Mouse (Mus musculus): ENCODE results near the gene Ablim2.
A peak's percentile ranks its signal among the peaks of the same experiment; 100 is the strongest.

Ablim2 gene

GRCm38 (mm10) chr5:35815051-35815450 is 57.4 kb downstream of the Ablim2 start:
- no peak for DNase-seq

GRCm38 (mm10) chr5:35817266-35817665 is 59.6 kb downstream of the Ablim2 start:
- no peak for DNase-seq

- no peak for DNase-seq
Measured at GRCm38 (mm10) chr5:35817882-35818281, 60.2 kb downstream of the Ablim2 start.

GRCm38 (mm10) chr5:35822721-35823120 is 65.0 kb downstream of the Ablim2 start:
- DNase-seq, result no peak

- DNase-seq, result no peak
Measured at GRCm38 (mm10) chr5:35826465-35826864, 68.8 kb downstream of the Ablim2 start.

- DNase-seq, result no peak
Measured at GRCm38 (mm10) chr5:35827075-35827474, 69.4 kb downstream of the Ablim2 start.

GRCm38 (mm10) chr5:35827856-35828255 is 70.2 kb downstream of the Ablim2 start:
- DNase-seq, result no peak

- no peak for DNase-seq
Measured at GRCm38 (mm10) chr5:35830101-35830500, 72.4 kb downstream of the Ablim2 start.

GRCm38 (mm10) chr5:35833881-35834280 is 76.2 kb downstream of the Ablim2 start:
- DNase-seq, result no peak

- no peak for DNase-seq
Measured at GRCm38 (mm10) chr5:35836992-35837391, 79.3 kb downstream of the Ablim2 start.

- no peak for DNase-seq
Measured at GRCm38 (mm10) chr5:35839262-35839661, 81.6 kb downstream of the Ablim2 start.

GRCm38 (mm10) chr5:35851485-35851884 is 93.8 kb downstream of the Ablim2 start:
- no peak for DNase-seq

GRCm38 (mm10) chr5:35853463-35853862 is 95.8 kb downstream of the Ablim2 start:
- DNase-seq, result no peak

- DNase-seq, result no peak
Measured at GRCm38 (mm10) chr5:35856245-35856644, 98.6 kb downstream of the Ablim2 start.

GRCm38 (mm10) chr5:35858069-35858468 is 100.4 kb downstream of the Ablim2 start:
- peak in 1 of 2 experiments; percentile 56 for DNase-seq

- no peak for DNase-seq
Measured at GRCm38 (mm10) chr5:35861456-35861855, 103.8 kb downstream of the Ablim2 start.

- DNase-seq, result no peak
Measured at GRCm38 (mm10) chr5:35869973-35870372, 112.3 kb downstream of the Ablim2 start.

GRCm38 (mm10) chr5:35870408-35871012 is 112.8 kb downstream of the Ablim2 start:
- DNase-seq, result peak; percentile 67 to 81

GRCm38 (mm10) chr5:35873382-35873781 is 115.7 kb downstream of the Ablim2 start:
- no peak for DNase-seq

GRCm38 (mm10) chr5:35876236-35876635 is 118.6 kb downstream of the Ablim2 start:
- DNase-seq, result no peak

- DNase-seq, result no peak
Measured at GRCm38 (mm10) chr5:35879199-35879598, 121.5 kb downstream of the Ablim2 start.

- DNase-seq, result peak; percentile 77 to 80
Measured at GRCm38 (mm10) chr5:35882391-35882790, 124.7 kb downstream of the Ablim2 start.

- peak in 1 of 2 experiments; percentile 63 for DNase-seq
Measured at GRCm38 (mm10) chr5:35884262-35884661, 126.6 kb downstream of the Ablim2 start.

GRCm38 (mm10) chr5:35884689-35885088 is 127.0 kb downstream of the Ablim2 start:
- no peak for DNase-seq

- DNase-seq, result no peak
Measured at GRCm38 (mm10) chr5:35888959-35889358, 131.3 kb downstream of the Ablim2 start.
